Mouse (Mus musculus) ES-Bruce4 (cell line): ENCODE data around the gene Adamts3.

Experiments
- CTCF ChIP-seq: IDR thresholded peaks from one replicate; pipeline ENCODE4 v1.8.1; 2011; ENCODE audit warnings: low read depth, low read length
- POLR2A ChIP-seq: IDR thresholded peaks from one replicate; pipeline ENCODE4 v1.8.1; 2011; ENCODE audit warnings: low read length; ENCODE audit not compliant: insufficient read depth

DNA sequence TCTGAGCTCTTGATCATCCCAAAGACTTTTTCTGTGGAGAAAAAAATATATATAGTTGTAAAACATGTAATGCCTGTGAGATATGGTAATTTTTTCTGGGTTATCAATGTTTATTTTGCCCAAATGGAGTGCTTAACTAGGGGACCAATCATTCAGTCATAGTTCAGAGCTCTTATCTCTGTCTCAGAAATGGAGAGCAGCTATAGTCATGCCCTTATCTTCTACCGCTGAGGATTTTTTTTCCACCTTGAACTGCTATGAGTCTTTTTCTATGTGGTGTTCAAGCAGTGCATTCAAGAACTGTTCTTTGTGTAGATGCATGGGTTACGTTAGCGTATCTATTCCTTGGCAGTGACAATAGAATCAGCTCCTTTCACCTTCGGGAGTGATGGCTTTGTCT lies 210.2 kb downstream of the Adamts3 start:
- no peak for TF ChIP-seq CTCF
- TF ChIP-seq POLR2A: no peak
